Mouse (Mus musculus): ENCODE data around the gene Olfr1471. TPM values are rescaled to one million over a fixed set of nuclear protein-coding genes. Genes with fewer than 3 reads are reported as not detected.
"Not testable (repeated sequence)": the region's sequence is repeated elsewhere in the genome, so short reads cannot be mapped to it uniquely, and the experiment has no call there.

Gene Olfr1471
- polyA plus RNA-seq (2014; fragmentation: Nextera tagmentation; extraction: Ambion mirVana), result not detected in 2 replicates

DNA sequence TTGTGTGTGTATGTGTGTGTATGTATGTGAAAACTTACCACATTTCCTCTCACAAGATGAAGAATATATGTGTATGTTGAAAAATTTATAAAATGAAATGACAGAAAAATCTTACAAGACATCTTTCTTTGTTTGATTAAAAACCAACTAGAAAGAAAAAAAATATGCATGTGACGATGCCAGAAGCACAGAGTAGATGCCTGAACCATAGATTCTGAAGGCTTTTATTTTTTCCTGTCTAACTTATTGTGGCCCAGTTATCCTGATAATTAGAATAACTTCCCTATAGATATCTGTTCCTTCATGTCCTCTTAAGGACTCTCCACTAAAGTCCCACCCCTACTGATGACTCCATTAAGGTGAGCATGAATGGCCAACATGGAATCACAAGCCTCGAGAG is at the start of gene Olfr1471:
Gene Olfr1471 (plus strand): TSS at position 301 of the 400 bp plus-strand sequence.
- H3K4me1 ChIP-seq (ENCODE audit: control insufficient read depth, insufficient read depth, low read length); H3K9me3 ChIP-seq (ENCODE audit: control insufficient read depth, low read length); H3K27ac ChIP-seq (ENCODE audit: low read depth, low read length); H3K4me2 ChIP-seq (ENCODE audit: low read depth, low read length); ATAC-seq (ENCODE audit: low read depth); H3K27me3 ChIP-seq (ENCODE audit: control insufficient read depth, insufficient read depth, low read length); H3K36me3 ChIP-seq (ENCODE audit: control insufficient read depth, insufficient read depth, low read length); H3K4me3 ChIP-seq (ENCODE audit: low read depth, low read length); H3K9ac ChIP-seq (replicated peaks; ENCODE audit: low read depth, low read length): not testable (repeated sequence)
- WGBS, result 74% methylated on average over 2 of the region's 2 CpGs

DNA sequence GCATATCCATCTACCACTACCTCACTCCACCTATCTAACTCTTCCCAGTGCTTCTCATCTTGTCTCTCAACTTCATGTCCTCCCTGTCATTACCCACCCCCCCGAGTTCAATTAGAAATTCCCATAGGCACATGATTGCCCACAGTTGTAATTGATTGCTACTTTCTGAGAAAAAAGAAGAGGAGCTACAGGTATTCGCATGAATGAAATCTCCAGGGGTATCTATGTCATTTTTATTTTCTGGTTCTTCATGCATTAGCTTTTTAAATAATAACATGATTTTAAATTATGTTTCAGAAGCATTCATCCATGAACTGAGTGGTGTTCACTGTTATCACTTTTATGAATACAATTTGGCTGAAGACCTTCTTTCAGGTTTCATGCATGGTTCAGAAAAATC is 35.7 kb upstream of the Olfr1471 start, which contains the start of gene Olfr1469:
Gene Olfr1469 (plus strand): TSS at position 301 of the 400 bp plus-strand sequence.
- ATAC-seq (ENCODE audit: low read depth), result no peak
- peaks cover 4% of the 10 kb centered on the region; the same call in 1 of the 2 replicates for H3K9me3 ChIP-seq (ENCODE audit: control insufficient read depth, low read length)
- WGBS, result 80% methylated on average over 2 of the region's 2 CpGs
- H3K4me1 ChIP-seq (ENCODE audit: control insufficient read depth, insufficient read depth, low read length), result no peaks in the 10 kb centered on the region
- no peak within 1 kb of the TSS for H3K9ac ChIP-seq (replicated peaks; ENCODE audit: low read depth, low read length)
- no peaks in the 10 kb centered on the region for H3K27me3 ChIP-seq (ENCODE audit: control insufficient read depth, insufficient read depth, low read length)
- no peaks in the 10 kb centered on the region for H3K36me3 ChIP-seq (ENCODE audit: control insufficient read depth, insufficient read depth, low read length)
- H3K27ac ChIP-seq (ENCODE audit: low read depth, low read length), result no peak within 1 kb of the TSS
- no peak within 1 kb of the TSS for H3K4me3 ChIP-seq (ENCODE audit: low read depth, low read length)
- no peak within 1 kb of the TSS for H3K4me2 ChIP-seq (ENCODE audit: low read depth, low read length)

DNA sequence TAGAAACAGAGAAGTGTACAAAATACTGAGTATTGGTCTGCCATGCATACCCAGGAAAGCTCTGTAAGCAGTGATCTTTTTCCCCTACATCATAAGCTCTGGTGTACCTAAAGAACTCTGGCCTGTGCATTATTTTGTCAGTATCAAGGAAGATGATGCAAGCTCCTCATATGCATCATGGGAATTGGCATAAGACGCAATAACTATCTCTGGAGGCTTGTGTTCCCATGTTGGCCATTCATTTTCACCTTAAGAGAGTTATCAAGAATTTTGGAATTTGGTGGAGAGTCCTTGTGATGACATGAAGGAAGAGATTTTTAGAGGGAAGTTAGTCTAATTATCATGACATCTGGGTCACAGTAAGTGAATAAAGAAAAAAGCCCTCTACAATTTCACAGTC is 12.8 kb downstream of the Olfr1471 start, which contains the start of gene Olfr1472:
Gene Olfr1472 (minus strand): TSS at position 101 of the 400 bp plus-strand sequence.
- Histone ChIP-seq H3K27ac (ENCODE audit: low read depth, low read length) (no peak within 1 kb of the TSS), H3K4me1 (ENCODE audit: control insufficient read depth, insufficient read depth, low read length) (no peaks in the 10 kb centered on the region), H3K4me3 (ENCODE audit: low read depth, low read length) (no peak within 1 kb of the TSS), H3K36me3 (ENCODE audit: control insufficient read depth, insufficient read depth, low read length) (no peaks in the 10 kb centered on the region), H3K4me2 (ENCODE audit: low read depth, low read length) (no peak within 1 kb of the TSS), H3K27me3 (ENCODE audit: control insufficient read depth, insufficient read depth, low read length) (no peaks in the 10 kb centered on the region), H3K9me3 (ENCODE audit: control insufficient read depth, low read length) (no peaks in the 10 kb centered on the region), H3K9ac (replicated peaks; ENCODE audit: low read depth, low read length) (no peak within 1 kb of the TSS)
- 80% methylated on average over 1 of the region's 1 CpGs for WGBS
- no peak for ATAC-seq (ENCODE audit: low read depth)

DNA sequence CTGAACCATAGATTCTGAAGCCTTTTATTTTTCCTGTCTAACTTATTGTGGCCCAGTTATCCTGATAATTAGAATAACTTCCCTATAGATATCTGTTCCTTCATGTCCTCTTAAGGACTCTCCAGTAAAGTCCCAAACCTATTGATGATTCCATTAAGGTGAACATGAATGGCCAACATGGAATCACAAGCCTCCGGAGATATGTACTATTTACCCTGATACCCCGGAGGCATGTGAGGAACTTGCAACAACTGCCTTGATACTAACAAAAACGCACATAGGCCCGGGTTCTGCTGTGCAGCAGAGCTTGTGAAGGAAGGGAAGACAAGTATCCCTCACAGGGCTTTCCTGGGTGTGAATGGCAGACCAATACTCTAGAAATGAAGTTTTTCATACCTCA is 26.1 kb downstream of the Olfr1471 start, which contains the start of gene Olfr1474:
Gene Olfr1474 (plus strand): TSS at position 301 of the 400 bp plus-strand sequence.
- 77% methylated on average over 4 of the region's 4 CpGs for WGBS
- not testable (repeated sequence) for H3K27ac ChIP-seq (ENCODE audit: low read depth, low read length); H3K9ac ChIP-seq (replicated peaks; ENCODE audit: low read depth, low read length); H3K4me1 ChIP-seq (ENCODE audit: control insufficient read depth, insufficient read depth, low read length); H3K9me3 ChIP-seq (ENCODE audit: control insufficient read depth, low read length); H3K27me3 ChIP-seq (ENCODE audit: control insufficient read depth, insufficient read depth, low read length); H3K36me3 ChIP-seq (ENCODE audit: control insufficient read depth, insufficient read depth, low read length); H3K4me2 ChIP-seq (ENCODE audit: low read depth, low read length); ATAC-seq (ENCODE audit: low read depth); H3K4me3 ChIP-seq (ENCODE audit: low read depth, low read length)

DNA sequence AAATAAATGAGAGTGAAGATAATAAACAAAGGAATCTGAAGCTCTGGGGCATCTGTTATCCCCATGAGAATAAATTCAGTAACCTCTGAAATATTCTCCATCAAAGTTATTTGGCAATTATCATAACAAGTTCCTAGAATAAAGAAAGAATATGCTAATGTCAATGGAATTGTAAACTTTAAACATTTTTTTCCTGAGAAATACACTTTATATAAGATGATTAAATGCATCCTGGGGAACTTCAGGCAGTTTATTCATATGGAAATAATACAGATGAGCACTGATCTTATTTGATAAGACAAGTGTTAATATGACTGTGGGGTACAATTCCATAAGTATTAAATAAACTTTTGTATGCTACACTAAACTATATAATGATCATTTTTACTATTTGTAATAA is 36.9 kb downstream of the Olfr1471 start, which contains the start of gene Olfr1475:
Gene Olfr1475 (minus strand): TSS at position 101 of the 400 bp plus-strand sequence.
- H3K4me2 ChIP-seq (ENCODE audit: low read depth, low read length), result no peak within 1 kb of the TSS
- H3K27me3 ChIP-seq (ENCODE audit: control insufficient read depth, insufficient read depth, low read length), result no peaks in the 10 kb centered on the region
- H3K4me1 ChIP-seq (ENCODE audit: control insufficient read depth, insufficient read depth, low read length), result no peaks in the 10 kb centered on the region
- no peaks in the 10 kb centered on the region for H3K36me3 ChIP-seq (ENCODE audit: control insufficient read depth, insufficient read depth, low read length)
- H3K9ac ChIP-seq (replicated peaks; ENCODE audit: low read depth, low read length), result no peak within 1 kb of the TSS
- no peak within 1 kb of the TSS for H3K27ac ChIP-seq (ENCODE audit: low read depth, low read length)
- H3K9me3 ChIP-seq (ENCODE audit: control insufficient read depth, low read length), result no peaks in the 10 kb centered on the region
- no peak for ATAC-seq (ENCODE audit: low read depth)
- no peak within 1 kb of the TSS for H3K4me3 ChIP-seq (ENCODE audit: low read depth, low read length)

DNA sequence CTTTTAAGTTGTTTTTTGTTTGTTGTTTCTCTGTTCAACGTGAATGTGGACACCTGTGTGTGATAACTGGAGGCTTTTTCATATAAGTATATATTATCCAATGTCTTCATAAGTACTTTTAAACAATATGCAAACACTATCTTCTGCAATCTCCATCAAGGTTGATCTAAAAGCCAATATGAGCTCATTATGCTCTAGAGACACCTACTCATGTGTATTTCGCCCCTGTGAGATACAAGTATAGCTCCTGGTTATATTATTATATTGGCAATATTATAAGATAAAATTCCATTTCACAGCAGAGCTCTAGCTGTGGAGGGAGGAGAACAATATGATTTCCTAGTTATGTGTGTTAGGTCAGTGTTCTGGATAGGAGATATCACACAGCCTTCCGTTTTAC is 57.0 kb downstream of the Olfr1471 start, which contains the start of gene Olfr1477:
Gene Olfr1477 (plus strand): TSS at position 301 of the 400 bp plus-strand sequence.
- Histone ChIP-seq H3K4me2 (ENCODE audit: low read depth, low read length) (no peak within 1 kb of the TSS), H3K9me3 (ENCODE audit: control insufficient read depth, low read length) (no peaks in the 10 kb centered on the region), H3K4me1 (ENCODE audit: control insufficient read depth, insufficient read depth, low read length) (no peaks in the 10 kb centered on the region), H3K9ac (replicated peaks; ENCODE audit: low read depth, low read length) (no peak within 1 kb of the TSS), H3K27ac (ENCODE audit: low read depth, low read length) (no peak within 1 kb of the TSS), H3K4me3 (ENCODE audit: low read depth, low read length) (no peak within 1 kb of the TSS), H3K36me3 (ENCODE audit: control insufficient read depth, insufficient read depth, low read length) (no peaks in the 10 kb centered on the region), H3K27me3 (ENCODE audit: control insufficient read depth, insufficient read depth, low read length) (no peaks in the 10 kb centered on the region)
- no peak for ATAC-seq (ENCODE audit: low read depth)
- WGBS, result 68% methylated on average over 3 of the region's 3 CpGs

Other genes with a start within 250 kb of the Olfr1471 start
- gene Olfr1463, start 212.1 kb upstream of the Olfr1471 start, polyA plus RNA-seq (2014; fragmentation: Nextera tagmentation; extraction: Ambion mirVana), result not detected in 2 replicates
- gene Olfr1465, start 127.9 kb upstream of the Olfr1471 start, polyA plus RNA-seq (2014; fragmentation: Nextera tagmentation; extraction: Ambion mirVana), result not detected in 2 replicates
- not detected in 2 replicates for gene Olfr1466, start 104.5 kb upstream of the Olfr1471 start, polyA plus RNA-seq (2014; fragmentation: Nextera tagmentation; extraction: Ambion mirVana)
- gene Olfr1467, start 81.2 kb upstream of the Olfr1471 start, polyA plus RNA-seq (2014; fragmentation: Nextera tagmentation; extraction: Ambion mirVana), result not detected in 2 replicates
- not detected in 2 replicates for gene Olfr1469, start 35.6 kb upstream of the Olfr1471 start, polyA plus RNA-seq (2014; fragmentation: Nextera tagmentation; extraction: Ambion mirVana)
- not detected in 2 replicates for gene Olfr1472, start 12.7 kb downstream of the Olfr1471 start, polyA plus RNA-seq (2014; fragmentation: Nextera tagmentation; extraction: Ambion mirVana)
- not detected in 2 replicates for gene Olfr1474, start 26.2 kb downstream of the Olfr1471 start, polyA plus RNA-seq (2014; fragmentation: Nextera tagmentation; extraction: Ambion mirVana)
- gene Olfr1475, start 36.8 kb downstream of the Olfr1471 start, polyA plus RNA-seq (2014; fragmentation: Nextera tagmentation; extraction: Ambion mirVana), result not detected in 2 replicates
- not detected in 2 replicates for gene Olfr1477, start 57.1 kb downstream of the Olfr1471 start, polyA plus RNA-seq (2014; fragmentation: Nextera tagmentation; extraction: Ambion mirVana)
- not detected in 2 replicates for gene Olfr1480, start 84.5 kb downstream of the Olfr1471 start, polyA plus RNA-seq (2014; fragmentation: Nextera tagmentation; extraction: Ambion mirVana)
- not detected in 2 replicates for gene Olfr1484, start 140.1 kb downstream of the Olfr1471 start, polyA plus RNA-seq (2014; fragmentation: Nextera tagmentation; extraction: Ambion mirVana)
- gene Olfr1487, start 174.0 kb downstream of the Olfr1471 start, polyA plus RNA-seq (2014; fragmentation: Nextera tagmentation; extraction: Ambion mirVana), result not detected in 2 replicates
- gene Olfr1489, start 188.2 kb downstream of the Olfr1471 start, polyA plus RNA-seq (2014; fragmentation: Nextera tagmentation; extraction: Ambion mirVana), result not detected in 2 replicates
- not detected in 2 replicates for gene Olfr1490, start 207.7 kb downstream of the Olfr1471 start, polyA plus RNA-seq (2014; fragmentation: Nextera tagmentation; extraction: Ambion mirVana)

Data from neural tube, embryonic 14.5 days (tissue).